Mouse (Mus musculus): ENCODE data around the gene Gm10518.

The Gm10518 gene

DNA sequence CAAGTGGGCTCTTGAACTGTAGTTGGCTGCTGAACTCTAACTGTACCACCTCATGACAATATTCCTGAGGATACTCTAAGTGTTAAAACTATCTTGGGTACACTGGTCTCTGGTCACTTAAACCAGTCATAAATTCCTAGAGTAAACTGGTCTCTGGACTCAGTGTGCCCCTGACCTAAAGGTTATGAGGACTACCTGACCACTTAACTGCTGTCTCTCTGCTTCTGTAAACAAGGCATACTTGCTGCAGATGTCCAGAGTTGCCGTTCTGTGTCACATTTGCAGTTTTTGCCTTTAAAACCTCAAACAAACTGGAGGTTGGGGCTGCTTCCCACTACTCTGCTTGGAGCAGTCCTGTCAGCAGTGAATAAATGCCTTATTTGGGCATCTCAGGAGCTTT lies 30.4 kb downstream of the Gm10518 start:
- no peak for DNase-seq (ENCODE audit: low read depth, low spot score)

DNA sequence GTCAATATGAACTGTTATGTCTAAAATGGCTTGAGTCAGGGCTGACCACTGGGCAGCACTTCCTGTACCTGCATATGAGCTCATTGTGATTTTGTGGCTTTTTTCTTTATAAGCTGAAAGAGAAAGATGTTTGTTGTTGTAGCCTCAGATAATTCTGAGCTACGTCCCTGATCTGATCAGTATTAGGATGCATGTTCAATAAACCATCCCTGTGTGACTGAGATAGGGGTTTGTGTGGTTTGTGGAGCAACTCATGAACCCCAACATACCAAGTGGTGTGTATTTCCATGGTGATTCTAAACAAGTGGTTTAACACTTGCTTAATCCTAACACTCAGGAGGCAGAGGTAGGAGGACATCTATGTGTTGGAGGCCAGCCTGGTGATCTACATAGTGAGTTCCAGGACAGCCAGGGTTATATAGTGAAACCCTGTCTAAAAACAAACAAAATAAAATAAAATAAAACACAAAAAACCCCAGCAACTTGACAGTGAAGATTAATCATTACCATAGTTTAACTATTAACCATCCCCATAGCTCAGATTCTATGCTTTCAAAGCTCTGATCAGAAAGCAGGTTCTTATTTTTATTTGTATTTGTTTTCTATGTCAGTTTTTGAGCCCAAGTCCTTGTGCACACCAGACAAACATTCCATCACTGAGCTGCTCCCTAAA lies 32.7 kb downstream of the Gm10518 start:
- DNase-seq (ENCODE audit: low read depth, low spot score): no peak

DNA sequence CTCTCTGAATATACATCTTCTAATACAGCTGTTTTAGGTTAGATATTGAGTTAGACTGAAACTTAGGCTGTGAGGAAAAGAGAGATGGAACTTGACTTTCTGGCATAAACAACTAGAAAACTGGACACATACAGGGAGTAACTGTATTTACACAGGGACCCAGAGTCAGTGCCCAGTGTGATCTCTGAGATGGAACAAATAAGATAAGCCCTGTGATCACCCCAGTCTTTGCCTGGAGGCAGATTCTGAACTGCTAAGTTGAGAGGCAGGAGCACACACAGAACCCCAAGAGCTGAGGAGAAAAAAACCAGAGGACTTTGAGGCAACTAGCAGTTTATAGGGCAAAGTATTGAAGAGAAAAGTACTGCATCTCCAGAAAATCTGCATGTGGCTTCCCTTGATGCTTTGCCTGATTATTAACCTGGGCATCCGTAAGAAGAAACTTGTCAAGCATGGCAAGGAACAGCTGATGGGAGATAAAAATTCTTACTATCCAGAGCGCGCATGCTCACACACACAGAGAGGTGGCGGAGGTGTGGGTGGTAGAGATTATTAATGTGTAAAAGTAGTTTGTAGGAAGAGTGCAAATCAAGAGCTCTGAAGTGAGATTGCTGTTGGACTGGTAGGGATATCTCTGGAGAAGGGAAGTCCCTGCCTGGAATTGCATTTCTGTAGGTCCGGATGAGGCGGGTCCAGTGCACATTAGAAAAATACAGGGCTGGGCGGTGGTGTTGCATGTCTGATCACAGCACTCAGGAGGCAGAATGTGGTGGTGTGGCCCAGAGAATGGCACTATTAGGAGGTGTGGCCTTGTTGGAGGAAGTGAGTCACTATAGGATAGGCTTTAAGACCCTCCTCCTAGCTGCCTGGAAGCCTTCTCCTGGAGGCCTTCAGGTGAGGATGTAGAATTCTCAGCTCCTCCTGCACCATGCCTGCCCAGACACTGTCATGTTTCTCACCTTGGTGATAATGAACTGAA lies 33.5 kb downstream of the Gm10518 start:
- no peak for DNase-seq (ENCODE audit: low read depth, low spot score)

DNA sequence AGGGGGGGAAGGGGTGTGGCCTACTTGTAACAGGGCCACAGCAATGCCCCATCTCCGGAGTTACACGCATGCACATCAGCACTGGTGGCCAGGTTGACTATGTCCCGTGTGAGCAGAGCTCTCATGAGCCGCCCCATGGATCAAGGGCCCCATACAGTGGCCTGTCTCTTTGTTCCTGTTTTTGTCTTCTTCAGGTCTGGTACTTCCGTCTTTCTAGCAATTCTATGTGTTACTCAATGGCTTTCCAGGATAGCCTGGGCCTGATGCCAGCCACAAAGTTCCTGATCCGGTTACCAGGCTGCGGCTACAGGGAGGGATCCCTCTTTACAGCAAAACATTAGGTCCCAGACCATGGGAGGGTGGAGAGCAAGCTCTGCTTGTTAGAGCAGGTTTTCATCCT lies 39.4 kb downstream of the Gm10518 start:
- DNase-seq (ENCODE audit: low read depth, low spot score): no peak

DNA sequence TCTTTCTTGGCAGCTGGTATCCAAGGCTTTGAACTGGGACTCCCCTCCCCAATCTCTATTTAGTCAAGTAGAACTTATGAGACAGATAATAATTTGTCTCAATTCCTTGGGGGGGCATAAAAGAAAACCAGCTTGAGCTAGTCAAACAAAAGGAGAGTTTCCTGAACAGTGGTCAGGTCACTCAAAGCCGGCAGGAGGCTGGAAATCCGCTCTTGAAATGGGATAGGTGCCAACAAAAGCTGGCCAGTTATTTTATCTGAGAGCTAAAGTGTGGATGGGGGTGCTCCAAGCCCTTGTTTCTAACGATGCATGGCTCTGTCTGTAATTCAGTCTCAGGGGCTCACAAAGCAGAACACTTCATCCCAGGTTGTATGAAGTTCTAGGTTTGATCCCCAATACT lies 40.8 kb downstream of the Gm10518 start:
- no peak for DNase-seq (ENCODE audit: low read depth, low spot score)

DNA sequence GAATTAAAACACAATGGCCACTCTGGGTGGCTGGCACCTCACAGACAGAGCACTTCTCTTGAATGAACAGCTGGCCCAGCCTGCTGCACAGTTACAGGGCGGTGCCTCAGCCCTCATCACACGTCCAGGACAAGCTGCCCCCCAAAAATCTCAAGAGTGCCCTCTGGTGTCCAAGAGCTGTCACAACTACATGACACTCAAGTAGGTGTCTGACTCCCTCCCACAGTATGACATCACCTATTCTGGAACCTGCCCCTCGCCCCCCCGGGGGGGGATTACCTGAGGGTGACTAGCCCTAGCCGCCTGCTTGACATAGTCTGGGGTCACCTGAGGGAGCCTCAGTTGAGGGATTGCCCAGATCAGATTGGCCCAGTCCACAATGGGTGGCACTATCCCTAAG lies 41.7 kb downstream of the Gm10518 start:
- peak; percentile 38 for DNase-seq (ENCODE audit: low read depth, low spot score)

DNA sequence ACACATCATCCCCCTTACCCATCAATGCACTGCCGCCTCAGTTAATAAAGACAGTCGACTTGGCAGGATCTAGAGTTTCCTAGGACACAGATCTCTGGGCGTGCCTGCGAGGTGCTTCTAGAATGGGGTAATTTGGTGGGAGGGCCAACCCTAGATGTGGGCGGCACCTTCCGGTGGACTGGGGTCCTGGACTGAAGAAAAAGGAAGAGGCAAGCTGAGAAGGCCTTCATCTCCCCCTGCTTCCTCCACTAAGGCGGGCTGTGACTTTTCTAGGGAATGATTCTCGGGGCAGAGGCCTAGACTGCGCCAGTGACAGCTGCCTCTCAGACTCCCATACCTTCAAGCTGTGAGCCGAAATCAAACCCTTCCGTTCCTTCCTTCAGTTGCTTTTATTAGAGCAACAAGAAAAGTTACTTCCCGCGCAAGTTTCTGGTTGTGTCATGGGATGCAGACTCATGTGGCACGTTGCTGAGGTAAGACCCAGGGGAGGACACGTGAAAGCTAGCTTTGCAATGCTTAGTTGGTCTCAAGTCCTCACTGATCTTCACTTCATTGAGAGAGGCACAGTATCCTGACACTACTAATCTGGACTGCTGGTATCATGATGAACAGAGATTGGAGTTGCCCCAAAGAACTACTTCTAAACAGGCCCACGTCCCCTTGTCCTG lies 42.8 kb downstream of the Gm10518 start:
- no peak for DNase-seq (ENCODE audit: low read depth, low spot score)

DNA sequence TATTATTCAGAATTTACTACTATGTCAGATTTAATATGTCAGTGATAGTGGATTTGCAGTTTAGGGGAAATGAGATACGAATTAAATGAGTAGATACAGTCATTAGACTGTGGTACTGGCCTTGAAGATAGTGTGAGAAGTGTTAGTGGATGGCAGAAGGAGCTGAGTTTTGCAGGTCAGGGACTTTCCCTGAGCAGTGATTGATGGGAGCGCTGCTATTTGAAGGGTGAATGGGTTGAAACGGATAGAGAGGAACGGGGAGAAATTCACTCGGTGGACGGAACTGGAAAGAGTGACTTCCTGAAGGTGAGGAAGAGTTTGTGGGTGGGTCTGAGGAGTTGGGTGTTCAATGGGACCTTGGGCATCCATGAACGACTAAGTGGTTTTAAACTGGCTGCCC lies 44.0 kb downstream of the Gm10518 start:
- DNase-seq (ENCODE audit: low read depth, low spot score): no peak

DNA sequence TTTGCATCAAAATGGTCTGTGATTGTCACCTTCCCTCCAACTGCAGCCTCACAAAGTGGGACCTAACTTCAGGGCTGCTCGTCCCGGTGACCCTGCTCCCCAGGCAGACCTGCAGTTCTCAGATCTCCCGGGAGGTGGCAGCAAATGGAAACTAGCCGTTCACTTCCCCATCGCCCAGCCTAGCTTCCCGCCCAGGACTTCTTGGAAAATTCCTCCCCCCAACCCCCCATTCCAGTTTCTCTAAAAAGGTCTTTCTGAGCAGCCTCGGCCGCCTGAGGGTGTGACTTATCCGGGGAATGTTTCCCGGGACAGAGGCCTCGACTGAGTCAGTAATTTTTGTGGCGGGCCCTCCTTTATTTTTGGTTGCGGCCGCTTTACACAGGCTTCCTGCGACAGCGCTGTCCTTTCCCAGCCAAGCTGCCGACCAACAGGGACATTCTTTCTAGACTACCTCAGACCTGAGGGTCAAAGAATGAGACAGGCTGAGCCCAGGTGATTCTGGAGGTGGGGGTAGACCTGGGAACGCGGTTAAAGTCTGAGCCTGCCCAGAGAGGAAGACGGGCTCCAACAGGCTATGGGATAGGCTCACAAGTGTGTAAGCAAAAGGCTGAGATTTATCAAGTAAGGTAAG lies 44.7 kb downstream of the Gm10518 start:
- DNase-seq (ENCODE audit: low read depth, low spot score): peak; percentile 50

DNA sequence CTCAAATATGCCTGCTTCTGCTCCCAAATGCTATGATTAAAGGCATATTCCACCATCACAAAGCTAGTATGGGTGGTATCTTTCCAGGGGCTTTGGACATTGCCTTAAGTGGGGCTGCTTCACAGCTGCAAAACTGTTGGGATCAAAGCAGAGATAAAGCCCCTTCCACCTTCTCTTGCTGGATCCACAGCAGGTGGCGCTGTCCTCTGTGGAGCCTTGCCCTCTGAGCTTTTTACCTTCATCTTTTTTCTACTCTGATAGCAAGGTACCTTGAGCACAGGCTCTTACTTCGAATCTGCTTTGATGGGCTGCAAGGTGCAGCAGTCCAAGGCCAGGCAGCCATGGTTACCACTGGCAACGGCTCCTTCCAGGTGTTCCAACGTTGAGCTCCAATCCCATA lies 50.2 kb downstream of the Gm10518 start:
- DNase-seq (ENCODE audit: low read depth, low spot score): no peak
